Mouse (Mus musculus) midbrain, embryonic 10.5 days (tissue): ENCODE results near the gene Sptssa. TPM values are rescaled to one million over a fixed set of nuclear protein-coding genes. Genes with fewer than 3 reads are reported as not detected.
A peak's percentile ranks its signal among the peaks of the same experiment; 100 is the strongest.
"Not testable (repeated sequence)": the region's sequence is repeated elsewhere in the genome, so short reads cannot be mapped to it uniquely, and the experiment has no call there.

Experiments
- DNase-seq: peaks from one replicate; pipeline ENCODE4 v3.0.0-alpha.2; 2017; ENCODE audit warnings: low spot score
- H3K27ac ChIP-seq: fragments of 300-500 bp; sonication (generic); replicated peaks from 2 replicates; pipeline ENCODE4 v1.5.1; 2016; ENCODE audit warnings: mild to moderate bottlenecking
- H3K27me3 ChIP-seq: fragments of 300-500 bp; sonication (generic); 2 replicates; pipeline ENCODE4 v1.6.1; 2016; ENCODE audit warnings: low read depth, mild to moderate bottlenecking; ENCODE audit not compliant: poor library complexity, severe bottlenecking
- H3K36me3 ChIP-seq: fragments of 300-500 bp; sonication (generic); 2 replicates; pipeline ENCODE4 v1.6.1; 2016; ENCODE audit warnings: mild to moderate bottlenecking, moderate library complexity
- H3K4me1 ChIP-seq: fragments of 300-500 bp; sonication (generic); 2 replicates; pipeline ENCODE4 v1.6.1; 2016
- H3K4me3 ChIP-seq: fragments of 300-500 bp; sonication (generic); 2 replicates; pipeline ENCODE4 v1.5.1; 2016; ENCODE audit warnings: mild to moderate bottlenecking, moderate library complexity
- H3K9me3 ChIP-seq: fragments of 300-500 bp; sonication (generic); replicated peaks from 2 replicates; pipeline ENCODE4 v1.6.1; 2016; ENCODE audit warnings: mild to moderate bottlenecking
- WGBS: fragments of 180-500 bp; shearing (Covaris S2); methylation state at CpG from one replicate; pipeline ENCODE4 v1.1.7; 2016; 5-methylcytosine and 5-hydroxymethylcytosine counted together
- polyA plus RNA-seq: library from polyadenylated mRNA; unstranded; fragments of >200 nt; fragmentation: Nextera tagmentation; extraction: Ambion mirVana; gene quantifications from 2 replicates; pipeline ENCODE4 v1.2.1, GENCODE M21; 2016

Gene Sptssa
- polyA plus RNA-seq, 1 experiment from 2014 or later: 179 TPM

GRCm38 (mm10) chr12:54668141-54668540, 11.8 kb upstream of the Sptssa start:
- Histone ChIP-seq H3K4me1 (no peaks in the 10 kb centered on the region), H3K9me3 (no peaks in the 10 kb centered on the region), H3K4me3 (no peak overlapping the region), H3K27me3 (no peaks in the 10 kb centered on the region), H3K27ac (no peak overlapping the region), H3K36me3 (peaks cover 44% of the 10 kb centered on the region)
- no peak for DNase-seq
- 94% methylated on average over 1 of the region's 1 CpGs for WGBS

- H3K36me3 ChIP-seq: peaks cover 21% of the 10 kb centered on the region
- DNase-seq: no peak
- no peak overlapping the region for H3K4me3 ChIP-seq
- no peaks in the 10 kb centered on the region for H3K4me1 ChIP-seq
- H3K27me3 ChIP-seq: no peaks in the 10 kb centered on the region
- no peak overlapping the region for H3K27ac ChIP-seq
- H3K9me3 ChIP-seq: no peaks in the 10 kb centered on the region
- 84% methylated on average over 6 of the region's 6 CpGs for whole genome bisulfite sequencing
Measured at GRCm38 (mm10) chr12:54665526-54665925, 9.2 kb upstream of the Sptssa start.

DNA sequence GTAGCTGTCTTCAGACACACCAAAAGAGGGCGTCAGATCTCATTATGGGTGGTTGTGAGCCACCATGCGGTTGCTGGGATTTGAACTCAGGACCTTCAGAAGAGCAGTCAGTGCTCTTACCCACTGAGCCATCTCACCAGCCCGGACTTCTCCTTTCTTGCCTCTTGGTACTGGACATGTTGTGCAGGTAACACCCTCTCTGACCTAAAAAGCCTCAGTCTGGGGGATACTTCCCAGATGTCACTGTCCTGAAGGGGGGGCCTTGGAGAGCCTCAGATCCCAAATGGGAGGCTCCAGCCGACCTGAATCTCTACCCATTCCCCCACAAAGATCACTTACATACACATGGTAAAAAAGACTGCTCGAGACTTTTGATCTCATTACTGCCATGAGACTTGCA, 5.1 kb upstream of the Sptssa start:
- not testable (repeated sequence) for H3K36me3 ChIP-seq, DNase-seq, H3K4me1 ChIP-seq, H3K27me3 ChIP-seq, H3K9me3 ChIP-seq, H3K27ac ChIP-seq, H3K4me3 ChIP-seq
- WGBS: 71% methylated on average over 5 of the region's 5 CpGs

DNA sequence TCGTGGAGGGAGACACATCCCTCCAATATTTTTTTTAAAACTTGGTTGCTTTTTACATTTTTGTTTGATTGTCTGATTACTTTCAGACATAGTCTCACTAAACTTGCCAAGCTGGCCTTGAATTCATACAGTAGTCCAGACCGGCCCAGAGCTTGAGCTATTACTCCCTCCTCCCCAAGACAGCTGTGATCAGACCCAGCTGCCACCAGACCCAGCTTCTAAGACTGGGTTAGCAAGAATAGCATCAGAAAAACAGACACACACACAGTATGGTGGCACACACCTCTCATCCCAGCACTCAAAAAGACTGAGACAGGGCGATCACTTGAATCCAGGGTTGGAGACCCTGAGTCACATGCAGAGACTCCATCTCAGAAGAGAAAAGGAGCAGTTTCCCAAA, 3.5 kb upstream of the Sptssa start:
- Histone ChIP-seq H3K36me3 (no peaks in the 10 kb centered on the region), H3K4me1 (peaks cover 16% of the 10 kb centered on the region), H3K9me3 (no peaks in the 10 kb centered on the region; the same call in 1 of the 2 replicates), H3K27ac (no peak overlapping the region), H3K27me3 (no peaks in the 10 kb centered on the region), H3K4me3 (no peak overlapping the region)
- 88% methylated on average over 3 of the region's 3 CpGs for WGBS
- no peak for DNase-seq

DNA sequence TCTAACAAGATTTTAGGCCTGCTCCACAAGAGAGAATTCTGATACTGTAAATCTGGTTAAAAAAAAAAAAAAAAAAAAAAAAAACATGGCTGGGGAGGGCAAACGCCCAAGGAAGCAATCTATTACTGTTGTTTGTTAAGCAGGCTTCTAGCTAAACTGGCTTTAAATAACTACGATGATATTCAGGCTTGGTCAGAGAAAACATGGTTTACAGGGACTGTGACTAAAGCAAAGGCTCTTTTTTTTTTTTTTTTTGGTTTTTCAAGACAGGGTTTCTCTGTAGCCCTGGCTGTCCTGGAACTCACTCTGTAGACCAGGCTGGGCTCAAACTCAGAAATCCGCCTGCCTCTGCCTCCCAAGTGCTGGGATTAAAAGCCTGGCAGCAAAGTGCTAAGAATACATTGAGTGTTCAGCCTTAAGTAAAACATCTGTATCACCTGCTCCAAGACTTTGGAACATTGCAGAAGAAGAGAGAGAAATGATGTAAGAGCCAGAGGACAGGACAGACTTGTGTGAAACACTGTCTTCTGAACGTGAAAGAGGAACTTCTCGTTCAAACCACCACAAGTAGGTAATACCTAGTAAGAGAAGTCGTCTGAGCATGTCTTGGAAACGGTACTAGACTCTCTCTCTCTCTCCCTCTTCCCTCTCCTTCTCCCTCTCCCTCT, 2.2 kb upstream of the Sptssa start:
- Histone ChIP-seq H3K36me3 (no peaks in the 10 kb centered on the region), H3K9me3 (no peaks in the 10 kb centered on the region; the same call in 1 of the 2 replicates), H3K27ac (no peak overlapping the region), H3K4me3 (no peak overlapping the region), H3K4me1 (peaks cover 26% of the 10 kb centered on the region), H3K27me3 (no peaks in the 10 kb centered on the region)
- no peak for DNase-seq
- 82% methylated on average over 7 of the region's 7 CpGs for WGBS

DNA sequence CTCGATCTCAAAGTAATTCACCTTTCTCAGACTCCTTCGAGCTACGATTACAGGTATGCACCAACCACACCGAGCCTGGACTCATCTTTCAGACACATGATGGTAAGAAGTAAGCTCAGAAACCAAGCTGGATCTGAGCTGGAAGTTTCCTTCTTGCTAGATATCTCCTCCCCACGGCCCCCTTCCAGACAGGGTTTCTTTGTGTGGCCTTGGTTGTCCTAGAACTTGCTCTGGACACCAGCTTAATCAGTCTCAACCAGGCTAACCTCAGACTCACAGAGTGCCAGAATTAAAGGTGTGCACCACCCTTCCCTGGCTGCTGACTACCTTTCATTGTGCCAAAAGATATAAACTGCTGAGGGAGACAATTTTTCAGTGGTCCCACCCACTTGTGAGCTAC, 1.6 kb upstream of the Sptssa start:
- no peaks in the 10 kb centered on the region for H3K27me3 ChIP-seq
- no peak overlapping the region for H3K27ac ChIP-seq
- peaks cover 26% of the 10 kb centered on the region for H3K4me1 ChIP-seq
- 94% methylated on average over 5 of the region's 5 CpGs for WGBS
- H3K9me3 ChIP-seq: no peaks in the 10 kb centered on the region; the same call in 1 of the 2 replicates
- no peaks in the 10 kb centered on the region for H3K36me3 ChIP-seq
- DNase-seq: no peak
- H3K4me3 ChIP-seq: no peak overlapping the region

- Histone ChIP-seq H3K4me3 (peak overlapping the region; percentile 76), H3K9me3 (no peaks in the 10 kb centered on the region; the same call in 1 of the 2 replicates), H3K27me3 (no peaks in the 10 kb centered on the region), H3K4me1 (peaks cover 26% of the 10 kb centered on the region), H3K27ac (no peak overlapping the region), H3K36me3 (no peaks in the 10 kb centered on the region)
- no peak for DNase-seq
- 64% methylated on average over 2 of the region's 2 CpGs for WGBS
Measured at GRCm38 (mm10) chr12:54657226-54657625, 853 bp upstream of the Sptssa start.

DNA sequence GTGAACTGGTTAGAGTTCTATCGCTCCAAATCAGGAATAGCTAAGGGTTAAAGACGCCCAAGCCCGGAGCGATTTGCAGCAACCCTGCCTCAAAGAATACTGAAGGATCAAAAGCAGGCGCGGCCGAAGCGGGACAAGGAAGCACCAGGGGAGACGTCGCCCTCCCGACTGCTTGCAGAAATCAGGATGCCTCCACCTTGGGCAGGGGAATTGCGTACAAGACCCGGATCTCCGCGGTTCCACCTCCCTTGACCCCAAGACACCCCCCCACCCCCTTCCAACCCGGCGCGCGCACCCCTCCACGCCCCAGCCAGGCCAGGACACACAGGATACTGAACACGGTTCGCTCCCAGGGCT, 356 bp downstream of the Sptssa start:
- peak overlapping the region; percentile 94 for H3K27ac ChIP-seq
- H3K27me3 ChIP-seq: no peaks in the 10 kb centered on the region
- H3K9me3 ChIP-seq: no peaks in the 10 kb centered on the region; the same call in 1 of the 2 replicates
- under 1% methylated on average over 22 of the region's 22 CpGs for WGBS
- peak overlapping the region; percentile 76 for H3K4me3 ChIP-seq
- no peaks in the 10 kb centered on the region for H3K36me3 ChIP-seq
- peaks cover 26% of the 10 kb centered on the region for H3K4me1 ChIP-seq
- no peak for DNase-seq

- H3K36me3 ChIP-seq: peaks cover 2% of the 10 kb centered on the region
- peak overlapping the region; percentile 76 for H3K4me3 ChIP-seq
- no peaks in the 10 kb centered on the region for H3K27me3 ChIP-seq
- WGBS: 38% methylated on average over 16 of the region's 16 CpGs
- no peaks in the 10 kb centered on the region; the same call in 1 of the 2 replicates for H3K9me3 ChIP-seq
- DNase-seq: no peak
- peak overlapping the region; percentile 94 for H3K27ac ChIP-seq
- H3K4me1 ChIP-seq: peaks cover 26% of the 10 kb centered on the region
Measured at GRCm38 (mm10) chr12:54655292-54656038, 908 bp downstream of the Sptssa start.

GRCm38 (mm10) chr12:54654741-54655140, 1.6 kb downstream of the Sptssa start:
- H3K9me3 ChIP-seq: no peaks in the 10 kb centered on the region; the same call in 1 of the 2 replicates
- DNase-seq: no peak
- peak overlapping the region; percentile 76 for H3K4me3 ChIP-seq
- H3K27me3 ChIP-seq: no peaks in the 10 kb centered on the region
- 93% methylated on average over 1 of the region's 1 CpGs for WGBS
- H3K27ac ChIP-seq: no peak overlapping the region
- peaks cover 26% of the 10 kb centered on the region for H3K4me1 ChIP-seq
- peaks cover 7% of the 10 kb centered on the region for H3K36me3 ChIP-seq

DNA sequence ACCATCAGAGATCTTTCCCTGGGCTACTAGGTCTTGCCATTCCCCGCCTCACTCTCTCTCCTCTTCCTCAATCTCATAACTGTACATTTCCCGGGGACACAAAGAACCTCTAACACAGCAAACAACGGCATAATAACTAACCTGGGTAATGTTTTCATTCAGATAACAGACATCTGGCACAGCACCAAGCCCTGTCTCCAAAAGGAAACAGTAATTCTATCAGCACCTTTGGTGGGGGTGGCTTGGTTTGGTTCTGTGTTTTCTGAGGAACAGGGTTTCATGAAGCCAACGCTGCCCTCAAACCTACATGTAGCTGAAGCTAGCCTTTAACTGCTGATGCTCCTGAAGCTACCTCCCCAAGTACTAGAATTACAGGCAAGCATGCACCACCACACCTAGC, 2.2 kb downstream of the Sptssa start:
- peak overlapping the region; percentile 76; the same call in 1 of the 2 replicates for H3K4me3 ChIP-seq
- H3K27me3 ChIP-seq: no peaks in the 10 kb centered on the region
- H3K27ac ChIP-seq: no peak overlapping the region
- peaks cover 26% of the 10 kb centered on the region for H3K4me1 ChIP-seq
- DNase-seq: no peak
- 94% methylated on average over 4 of the region's 4 CpGs for WGBS
- H3K9me3 ChIP-seq: no peaks in the 10 kb centered on the region; the same call in 1 of the 2 replicates
- H3K36me3 ChIP-seq: peaks cover 8% of the 10 kb centered on the region

GRCm38 (mm10) chr12:54652346-54652745, 4.0 kb downstream of the Sptssa start:
- Histone ChIP-seq H3K4me1 (peaks cover 26% of the 10 kb centered on the region), H3K36me3 (peaks cover 25% of the 10 kb centered on the region), H3K4me3 (no peak overlapping the region), H3K27me3 (no peaks in the 10 kb centered on the region), H3K9me3 (no peaks in the 10 kb centered on the region; the same call in 1 of the 2 replicates), H3K27ac (no peak overlapping the region)
- no peak for DNase-seq
- 89% methylated on average over 12 of the region's 12 CpGs for WGBS

DNA sequence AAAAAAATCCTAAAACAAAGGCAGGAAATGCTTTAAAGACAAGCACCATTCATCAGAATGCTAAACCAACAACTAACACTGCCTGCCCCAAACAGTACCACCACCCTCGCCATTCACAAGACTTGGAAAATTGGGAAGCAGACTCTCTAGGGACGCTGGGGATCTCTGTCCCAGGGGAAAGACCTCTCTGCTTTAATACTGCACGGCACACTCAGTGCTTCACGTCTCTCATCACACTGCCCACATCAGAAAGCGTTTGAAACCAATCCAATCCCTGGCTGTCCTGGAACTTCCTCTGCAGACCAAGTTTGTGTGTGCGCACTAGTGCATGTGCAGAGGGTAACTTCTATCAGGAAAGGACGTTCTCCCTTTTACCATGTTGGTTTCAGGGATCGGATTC, 4.6 kb downstream of the Sptssa start:
- Histone ChIP-seq H3K4me1 (peaks cover 22% of the 10 kb centered on the region), H3K9me3 (no peaks in the 10 kb centered on the region; the same call in 1 of the 2 replicates), H3K36me3 (peaks cover 29% of the 10 kb centered on the region), H3K4me3 (no peak overlapping the region), H3K27ac (no peak overlapping the region), H3K27me3 (no peaks in the 10 kb centered on the region)
- no peak for DNase-seq
- 82% methylated on average over 8 of the region's 8 CpGs for WGBS
